29 mouse cellular contexts compared by ENCODE assay signal in the genomic region with DNA sequence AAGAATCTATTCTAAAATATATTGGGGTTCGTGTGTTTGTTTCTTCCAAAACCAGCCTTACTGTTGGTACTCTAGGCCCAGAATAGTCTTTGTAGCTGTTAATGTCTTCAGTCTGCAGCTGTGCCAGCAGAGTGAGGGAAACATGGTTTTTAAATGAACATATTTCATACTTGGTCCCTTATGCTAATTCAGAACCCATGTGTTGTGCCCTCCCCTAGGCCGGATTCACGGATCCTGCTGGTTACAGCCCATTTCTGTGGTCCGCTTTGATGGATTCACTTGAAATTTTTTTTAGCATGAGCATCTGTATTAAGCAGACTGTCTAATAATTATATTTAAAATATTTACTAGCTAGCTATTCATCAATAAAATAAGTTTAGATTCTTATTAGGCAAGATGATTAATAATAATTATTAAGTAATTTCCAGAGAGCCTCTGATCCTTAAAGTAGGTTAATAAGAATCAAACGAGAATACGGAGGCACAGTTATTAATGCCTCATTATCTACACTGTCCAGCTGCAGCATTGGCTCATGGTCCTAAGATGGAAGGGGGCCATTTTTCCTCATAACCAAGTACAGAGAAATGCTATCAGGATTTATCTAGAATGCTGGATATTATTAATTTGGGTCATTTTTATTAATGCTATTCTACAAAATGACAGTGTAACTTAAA.
DNase-seq lines count a peak whose midpoint lies in the region; ATAC-seq and TF ChIP-seq lines count a peak whose summit lies in the region.
"Had no signal": no experiment of that assay in that cellular context is flagged by ENCODE, and none has a peak within 500 bp of the region (broad histone marks: within the 10 kb centered on the region; RNA-seq: fewer than 3 reads in every experiment).

No protein-coding gene starts in this region.

- WGBS in forebrain, embryonic 14.5 days, result 80% methylated on average over 6 of the region's 6 CpGs
- WGBS in forebrain, postnatal 0 days, result 66% methylated on average over 6 of the region's 6 CpGs
- 65% methylated on average over 6 of the region's 6 CpGs for WGBS in hindbrain, embryonic 13.5 days
- WGBS in hindbrain, embryonic 11.5 days, result 84% methylated on average over 6 of the region's 6 CpGs
- 69% methylated on average over 6 of the region's 6 CpGs for WGBS in neural tube, embryonic 13.5 days
- WGBS in midbrain, embryonic 16.5 days, result 47% methylated on average over 6 of the region's 6 CpGs

- H3K27ac ChIP-seq in forebrain, embryonic 14.5 days (ENCODE audit: low read depth, low read length), result no peak overlapping the region
- no peak overlapping the region for H3K27ac ChIP-seq in forebrain, postnatal 0 days (ENCODE audit: low read depth, low read length)
- H3K27ac ChIP-seq in hindbrain, embryonic 13.5 days, result peak overlapping the region; percentile 52; the same call in 1 of the 2 replicates
- no peak overlapping the region for H3K27ac ChIP-seq in hindbrain, embryonic 11.5 days (ENCODE audit: low read depth, low read length)
- 0 out of 2 replicates have a peak overlapping the region, but pooled peaks have one; percentile 3 for H3K27ac ChIP-seq in neural tube, embryonic 13.5 days (replicated peaks)
- H3K27ac ChIP-seq in midbrain, embryonic 16.5 days (ENCODE audit: low read length), result no peak overlapping the region
- H3K27ac ChIP-seq: forebrain, embryonic 12.5 days; kidney, embryonic 15.5 days; liver, embryonic 12.5 days; stomach, postnatal 0 days had no signal

- peak; percentile 10 for DNase-seq in forebrain, embryonic 14.5 days (ENCODE audit: low spot score)
- no peak for DNase-seq in forebrain, postnatal 0 days
- DNase-seq in hindbrain, embryonic 11.5 days (ENCODE audit: low spot score), result no peak
- DNase-seq in neural tube, embryonic 10.5 days (ENCODE audit: extremely low spot score, low spot score), result no peak
- no peak for DNase-seq in frontal cortex, postnatal 10 days (ENCODE audit: low spot score in 2 of 2)
- DNase-seq: adrenal gland, postnatal 14 days; cerebellum, adult 18-20 months; cerebellum, postnatal 10 days; gastrocnemius, postnatal 10 days; heart, postnatal 36 days; kidney, adult 18-20 months; kidney, postnatal 25 days; left cerebral cortex, postnatal 4 days; liver, postnatal 0 days; lung, postnatal 36 days; right cerebral cortex, postnatal 4 days; thymus, adult 18-20 months; thymus, postnatal 25 days had no signal

- peaks cover 6% of the 10 kb centered on the region; the same call in 1 of the 2 replicates for H3K4me1 ChIP-seq in forebrain, embryonic 14.5 days (ENCODE audit: control insufficient read depth, insufficient read depth, low read length)
- peaks cover 9% of the 10 kb centered on the region; the same call in 1 of the 2 replicates for H3K4me1 ChIP-seq in forebrain, postnatal 0 days (ENCODE audit: insufficient read depth)
- peaks cover 18% of the 10 kb centered on the region; the same call in 1 of the 2 replicates for H3K4me1 ChIP-seq in hindbrain, embryonic 13.5 days (replicated peaks)
- no peaks in the 10 kb centered on the region for H3K4me1 ChIP-seq in hindbrain, embryonic 11.5 days (replicated peaks; ENCODE audit: control insufficient read depth, insufficient read depth, low read length)
- peaks cover 11% of the 10 kb centered on the region; the same call in 1 of the 2 replicates for H3K4me1 ChIP-seq in neural tube, embryonic 13.5 days (replicated peaks)
- peaks cover 12% of the 10 kb centered on the region for H3K4me1 ChIP-seq in midbrain, embryonic 16.5 days (ENCODE audit: control insufficient read depth, insufficient read depth, low read length)
- H3K4me1 ChIP-seq: liver, embryonic 12.5 days had no signal

- 0 out of 2 replicates have a peak, but pooled peaks cover 3% of the 10 kb centered on the region for H3K36me3 ChIP-seq in forebrain, embryonic 14.5 days (ENCODE audit: control insufficient read depth, insufficient read depth, low read length)
- 0 out of 2 replicates have a peak, but pooled peaks cover 3% of the 10 kb centered on the region for H3K36me3 ChIP-seq in forebrain, postnatal 0 days (ENCODE audit: insufficient read depth)
- no peaks in the 10 kb centered on the region for H3K36me3 ChIP-seq in hindbrain, embryonic 13.5 days
- no peaks in the 10 kb centered on the region for H3K36me3 ChIP-seq in hindbrain, embryonic 11.5 days (ENCODE audit: control insufficient read depth, insufficient read depth, low read length)
- no peaks in the 10 kb centered on the region for H3K36me3 ChIP-seq in neural tube, embryonic 13.5 days
- no peaks in the 10 kb centered on the region for H3K36me3 ChIP-seq in midbrain, embryonic 16.5 days (ENCODE audit: control insufficient read depth, insufficient read depth, low read length)

- no peak overlapping the region for H3K4me3 ChIP-seq in forebrain, embryonic 14.5 days (ENCODE audit: low read depth, low read length)
- no peak overlapping the region for H3K4me3 ChIP-seq in forebrain, postnatal 0 days (ENCODE audit: low read depth, low read length)
- H3K4me3 ChIP-seq in hindbrain, embryonic 13.5 days, result no peak overlapping the region
- H3K4me3 ChIP-seq in hindbrain, embryonic 11.5 days (ENCODE audit: low read depth, low read length), result no peak overlapping the region
- no peak overlapping the region for H3K4me3 ChIP-seq in neural tube, embryonic 13.5 days
- no peak overlapping the region for H3K4me3 ChIP-seq in midbrain, embryonic 16.5 days (ENCODE audit: low read depth, low read length)
- H3K4me3 ChIP-seq: erythroblast, embryonic 14.5 days; forebrain, embryonic 12.5 days; kidney, embryonic 15.5 days; liver, embryonic 12.5 days had no signal

- H3K9me3 ChIP-seq in forebrain, embryonic 14.5 days (replicated peaks; ENCODE audit: control insufficient read depth, low read length), result no peaks in the 10 kb centered on the region
- no peaks in the 10 kb centered on the region for H3K9me3 ChIP-seq in forebrain, postnatal 0 days (ENCODE audit: low read length)
- H3K9me3 ChIP-seq in hindbrain, embryonic 13.5 days, result no peaks in the 10 kb centered on the region
- H3K9me3 ChIP-seq in hindbrain, embryonic 11.5 days (ENCODE audit: control insufficient read depth, low read length), result no peaks in the 10 kb centered on the region
- H3K9me3 ChIP-seq in neural tube, embryonic 13.5 days, result no peaks in the 10 kb centered on the region
- H3K9me3 ChIP-seq in midbrain, embryonic 16.5 days (replicated peaks; ENCODE audit: control insufficient read depth, low read length, poor library complexity, severe bottlenecking), result no peaks in the 10 kb centered on the region
- H3K9me3 ChIP-seq: forebrain, embryonic 12.5 days; G1E; kidney, embryonic 15.5 days; liver, embryonic 12.5 days had no signal

- H3K27me3 ChIP-seq in forebrain, embryonic 14.5 days (replicated peaks; ENCODE audit: control insufficient read depth, insufficient read depth, low read length), result no peaks in the 10 kb centered on the region
- H3K27me3 ChIP-seq in forebrain, postnatal 0 days (ENCODE audit: insufficient read depth, low read length), result no peaks in the 10 kb centered on the region
- no peaks in the 10 kb centered on the region for H3K27me3 ChIP-seq in hindbrain, embryonic 13.5 days
- no peaks in the 10 kb centered on the region for H3K27me3 ChIP-seq in hindbrain, embryonic 11.5 days (ENCODE audit: control insufficient read depth, insufficient read depth, low read length)
- no peaks in the 10 kb centered on the region for H3K27me3 ChIP-seq in neural tube, embryonic 13.5 days
- H3K27me3 ChIP-seq in midbrain, embryonic 16.5 days (ENCODE audit: control insufficient read depth, insufficient read depth, low read depth, low read length), result no peaks in the 10 kb centered on the region
- H3K27me3 ChIP-seq: forebrain, embryonic 12.5 days; kidney, embryonic 15.5 days; liver, embryonic 12.5 days; Patski had no signal

- TF ChIP-seq CTCF in forebrain, postnatal 0 days (IDR thresholded peaks at IDR 0.05; ENCODE audit: low read depth), result no peak

- H3K9ac ChIP-seq in forebrain, embryonic 14.5 days (ENCODE audit: low read length), result no peak overlapping the region
- H3K9ac ChIP-seq in forebrain, postnatal 0 days, result no peak overlapping the region
- no peak overlapping the region for H3K9ac ChIP-seq in hindbrain, embryonic 13.5 days
- no peak overlapping the region for H3K9ac ChIP-seq in hindbrain, embryonic 11.5 days (ENCODE audit: low read depth, low read length)
- H3K9ac ChIP-seq in neural tube, embryonic 13.5 days, result no peak overlapping the region
- H3K9ac ChIP-seq in midbrain, embryonic 16.5 days (ENCODE audit: low read depth, low read length), result no peak overlapping the region
- H3K9ac ChIP-seq: forebrain, embryonic 12.5 days; kidney, embryonic 15.5 days; liver, embryonic 12.5 days; liver, postnatal 0 days had no signal

- ATAC-seq in forebrain, embryonic 14.5 days, result no peak
- ATAC-seq in forebrain, postnatal 0 days, result no peak
- no peak for ATAC-seq in hindbrain, embryonic 13.5 days (ENCODE audit: low FRiP score)
- ATAC-seq in hindbrain, embryonic 11.5 days (ENCODE audit: low FRiP score), result no peak; the same call in 1 of the 2 replicates
- ATAC-seq in neural tube, embryonic 13.5 days (ENCODE audit: low read depth), result no peak
- ATAC-seq in midbrain, embryonic 16.5 days, result peak; percentile 59; the same call in 1 of the 2 replicates
- ATAC-seq: liver, embryonic 12.5 days; liver, postnatal 0 days; Patski had no signal

- H3K4me2 ChIP-seq in forebrain, embryonic 14.5 days (ENCODE audit: low read length), result no peak overlapping the region
- no peak overlapping the region for H3K4me2 ChIP-seq in forebrain, postnatal 0 days (ENCODE audit: low read depth)
- no peak overlapping the region for H3K4me2 ChIP-seq in hindbrain, embryonic 13.5 days
- H3K4me2 ChIP-seq in hindbrain, embryonic 11.5 days (replicated peaks; ENCODE audit: low read depth, low read length), result no peak overlapping the region
- no peak overlapping the region for H3K4me2 ChIP-seq in neural tube, embryonic 13.5 days
- no peak overlapping the region for H3K4me2 ChIP-seq in midbrain, embryonic 16.5 days (ENCODE audit: low read length)
- H3K4me2 ChIP-seq: forebrain, embryonic 12.5 days; heart, embryonic 11.5 days; kidney, embryonic 15.5 days; liver, embryonic 12.5 days had no signal

Comparison
In these comparisons a context has a peak if more than half of its experiments do, and no peak if none do; other contexts are left out.
1. H3K27ac ChIP-seq: peak in hindbrain, embryonic 13.5 days (single experiment) and neural tube, embryonic 13.5 days (single experiment); none in forebrain, embryonic 14.5 days (single experiment), forebrain, postnatal 0 days (single experiment), hindbrain, embryonic 11.5 days (single experiment) and midbrain, embryonic 16.5 days (single experiment).